Mouse (Mus musculus): Measurements from ENCODE around the gene Bub1b.

GRCm38 (mm10) chr2:118549507-118550473 lies 48.2 kb upstream of the Bub1b start, which contains the start of gene Bmf:
- TF ChIP-seq GATA1 (IDR thresholded peaks at IDR 0.05; ENCODE audit: low read length) (no peak), TAL1 (IDR thresholded peaks at IDR 0.05; ENCODE audit: low read length) (no peak)

All from erythroblast, embryonic 14.5 days (primary cell).